Mouse (Mus musculus): ENCODE results near the gene Adam11. TPM values are rescaled to one million over a fixed set of nuclear protein-coding genes. Genes with fewer than 3 reads are reported as not detected.

The Adam11 gene
- 9.1 and 11.5 TPM in 2 replicates for polyA plus RNA-seq (2012; rRNA removed)

GRCm38 (mm10) chr11:102761309-102762210, at the start of gene Adam11:
TSS of gene Adam11 (plus strand) at chr11:102761439.

GRCm38 (mm10) chr11:102819021-102819782, 58.0 kb downstream of the Adam11 start, which contains the start of gene Gjc1:
TSS of gene Gjc1 (minus strand) at chr11:102819700.

Other genes with a start within 250 kb of the Adam11 start
- 12.2 and 14.1 TPM in 2 replicates for gene Gpatch8, start 205.0 kb upstream of the Adam11 start, polyA plus RNA-seq (2012; rRNA removed)
- gene Gm11627, start 182.0 kb upstream of the Adam11 start, polyA plus RNA-seq (2012; rRNA removed) = 1.6 and 2.1 TPM in 2 replicates
- 32.9 and 38.3 TPM in 2 replicates for gene Fzd2, start 157.0 kb upstream of the Adam11 start, polyA plus RNA-seq (2012; rRNA removed)
- gene Meioc, start 97.7 kb upstream of the Adam11 start, polyA plus RNA-seq (2012; rRNA removed) = not detected in 2 replicates
- gene Ccdc43, start 63.7 kb upstream of the Adam11 start, polyA plus RNA-seq (2012; rRNA removed) = 3.5 and 4.8 TPM in 2 replicates
- 3.6 and 3.7 TPM in 2 replicates for gene Gjc1, start 58.3 kb downstream of the Adam11 start, polyA plus RNA-seq (2012; rRNA removed)
- 0.62 and 1.9 TPM in 2 replicates for gene Higd1b, start 74.4 kb downstream of the Adam11 start, polyA plus RNA-seq (2012; rRNA removed)
- 77.1 and 94.1 TPM in 2 replicates for gene Eftud2, start 119.5 kb downstream of the Adam11 start, polyA plus RNA-seq (2012; rRNA removed)
- gene Ccdc103, start 119.8 kb downstream of the Adam11 start, polyA plus RNA-seq (2012; rRNA removed) = 0.13 and 0.31 TPM in 2 replicates
- not detected in 2 replicates for gene Fam187a, start 123.7 kb downstream of the Adam11 start, polyA plus RNA-seq (2012; rRNA removed)
- 3.4 and 3.5 TPM in 2 replicates for gene Gfap, start 139.5 kb downstream of the Adam11 start, polyA plus RNA-seq (2012; rRNA removed)
- gene Kif18b, start 163.7 kb downstream of the Adam11 start, polyA plus RNA-seq (2012; rRNA removed) = 5.7 and 6.6 TPM in 2 replicates
- 3.9 and 4.3 TPM in 2 replicates for gene C1ql1, start 185.2 kb downstream of the Adam11 start, polyA plus RNA-seq (2012; rRNA removed)